Mouse (Mus musculus): ENCODE results near the gene Kirrel2. TPM values are rescaled to one million over a fixed set of nuclear protein-coding genes. Genes with fewer than 3 reads are reported as not detected.
"Not testable (repeated sequence)": the region's sequence is repeated elsewhere in the genome, so short reads cannot be mapped to it uniquely, and the experiment has no call there.

The Kirrel2 gene
- polyA plus RNA-seq, 1 experiment from 2014 or later: not detected

DNA sequence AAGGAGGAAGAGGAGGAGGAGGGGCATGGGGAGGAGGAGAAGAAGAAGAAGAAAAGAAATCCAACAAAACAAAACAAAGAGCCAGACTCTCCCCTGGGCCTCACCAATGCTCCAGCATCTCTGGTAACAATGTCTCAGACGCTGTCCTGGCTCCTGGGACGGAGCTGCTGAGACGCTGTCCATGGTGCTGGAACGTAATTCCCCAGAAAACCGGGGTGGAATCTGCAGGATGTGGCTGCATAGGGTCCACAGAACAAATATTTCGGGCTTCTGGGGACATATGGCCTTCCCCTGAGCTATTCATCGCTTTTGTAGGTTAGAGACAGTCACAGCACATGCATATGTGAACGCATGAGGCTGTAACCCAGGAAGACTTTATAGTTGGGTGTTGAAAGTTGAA lies 26.8 kb upstream of the Kirrel2 start:
- Histone ChIP-seq H3K27ac (ENCODE audit: low read depth) (no peak overlapping the region), H3K36me3 (ENCODE audit: insufficient read depth) (no peaks in the 10 kb centered on the region), H3K4me3 (ENCODE audit: low read depth, low read length) (no peak overlapping the region), H3K4me2 (no peak overlapping the region), H3K9me3 (ENCODE audit: low read depth, low read length) (no peaks in the 10 kb centered on the region), H3K27me3 (ENCODE audit: insufficient read depth, low read length) (no peaks in the 10 kb centered on the region), H3K4me1 (ENCODE audit: insufficient read depth) (no peaks in the 10 kb centered on the region), H3K9ac (no peak overlapping the region)
- ATAC-seq (ENCODE audit: insufficient read depth): no peak
- TF ChIP-seq CTCF (IDR thresholded peaks at IDR 0.05; ENCODE audit: low read depth): no peak
- DNase-seq: peak; percentile 88
- 14% methylated on average over 8 of the region's 8 CpGs for WGBS

DNA sequence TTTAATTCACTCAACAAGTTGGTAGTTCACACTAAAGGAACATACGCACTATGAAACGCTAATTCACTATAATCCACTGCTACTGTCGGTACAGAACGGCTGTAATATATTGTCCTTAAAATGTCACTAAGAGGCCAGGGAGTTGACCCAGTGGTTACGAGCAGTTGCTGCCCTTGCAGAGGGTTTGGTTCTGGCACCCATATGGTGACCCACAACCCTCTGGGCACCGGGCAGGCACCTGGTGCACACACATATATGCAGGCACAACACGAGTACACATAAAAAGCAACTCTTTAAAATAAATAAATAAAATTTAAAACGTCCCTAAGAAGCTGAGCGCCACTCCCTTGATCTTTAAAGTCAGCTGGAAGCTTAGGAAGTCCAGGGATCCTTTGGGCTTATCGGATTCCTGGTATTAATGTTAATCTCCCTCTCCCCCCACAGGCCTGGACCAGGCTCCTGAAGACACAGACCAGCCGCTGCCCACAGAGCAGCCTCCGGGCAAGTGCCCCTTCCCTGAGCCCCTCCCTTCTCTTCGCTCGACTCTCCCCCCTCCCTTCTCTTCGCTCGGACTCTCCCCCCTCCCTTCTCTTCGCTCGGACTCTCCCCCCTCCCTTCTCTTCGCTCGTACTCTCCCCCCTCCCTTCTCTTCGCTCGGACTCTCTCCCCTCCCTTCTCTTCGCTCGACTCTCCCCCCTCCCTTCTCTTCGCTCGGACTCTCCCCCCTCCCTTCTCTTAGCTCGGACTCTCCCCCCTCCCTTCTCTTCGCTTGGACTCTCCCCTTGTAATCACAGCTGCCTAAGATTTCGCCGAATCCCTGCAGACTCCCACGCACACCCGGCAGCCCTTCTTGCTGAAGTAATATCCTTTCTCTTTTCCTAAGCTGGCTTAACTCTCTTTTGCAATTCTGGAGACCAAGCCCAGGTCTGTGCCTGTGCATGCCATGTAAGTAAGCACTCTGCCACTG lies 20.2 kb upstream of the Kirrel2 start:
- Histone ChIP-seq H3K27ac (ENCODE audit: low read depth) (no peak overlapping the region), H3K27me3 (ENCODE audit: insufficient read depth, low read length) (no peaks in the 10 kb centered on the region), H3K36me3 (ENCODE audit: insufficient read depth) (no peaks in the 10 kb centered on the region), H3K9ac (no peak overlapping the region), H3K9me3 (ENCODE audit: low read depth, low read length) (no peaks in the 10 kb centered on the region), H3K4me3 (ENCODE audit: low read depth, low read length) (peak overlapping the region; percentile 24), H3K4me1 (ENCODE audit: insufficient read depth) (no peaks in the 10 kb centered on the region), H3K4me2 (peak overlapping the region; percentile 48)
- no peak for TF ChIP-seq CTCF (IDR thresholded peaks at IDR 0.05; ENCODE audit: low read depth)
- ATAC-seq (ENCODE audit: insufficient read depth): no peak
- WGBS: 6% methylated on average over 32 of the region's 32 CpGs
- peak; percentile 40 for DNase-seq

DNA sequence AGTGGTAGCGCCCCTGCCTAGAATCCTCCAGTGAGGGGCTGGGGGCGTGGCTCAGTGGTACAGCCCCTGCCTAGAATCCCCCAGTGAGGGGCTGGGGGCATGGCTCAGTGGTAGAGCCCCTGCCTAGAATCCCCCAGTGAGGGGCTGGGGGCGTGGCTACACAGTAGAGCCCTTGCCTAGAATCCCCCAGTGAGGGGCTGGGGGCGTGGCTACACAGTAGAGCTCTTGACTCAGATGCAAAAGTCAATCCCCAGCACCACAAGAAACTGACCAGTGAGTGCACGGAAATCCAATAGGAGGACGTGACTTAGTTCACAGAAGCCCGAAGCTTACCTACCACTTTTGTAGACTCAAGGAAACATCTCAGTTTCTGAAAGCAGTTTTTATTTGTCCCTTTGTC lies 18.6 kb upstream of the Kirrel2 start:
- not testable (repeated sequence) for H3K27ac ChIP-seq (ENCODE audit: low read depth); H3K9ac ChIP-seq; H3K27me3 ChIP-seq (ENCODE audit: insufficient read depth, low read length); H3K9me3 ChIP-seq (ENCODE audit: low read depth, low read length); H3K4me2 ChIP-seq; H3K4me1 ChIP-seq (ENCODE audit: insufficient read depth); ATAC-seq (ENCODE audit: insufficient read depth); H3K4me3 ChIP-seq (ENCODE audit: low read depth, low read length); DNase-seq; H3K36me3 ChIP-seq (ENCODE audit: insufficient read depth)
- WGBS: 81% methylated on average over 7 of the region's 7 CpGs

DNA sequence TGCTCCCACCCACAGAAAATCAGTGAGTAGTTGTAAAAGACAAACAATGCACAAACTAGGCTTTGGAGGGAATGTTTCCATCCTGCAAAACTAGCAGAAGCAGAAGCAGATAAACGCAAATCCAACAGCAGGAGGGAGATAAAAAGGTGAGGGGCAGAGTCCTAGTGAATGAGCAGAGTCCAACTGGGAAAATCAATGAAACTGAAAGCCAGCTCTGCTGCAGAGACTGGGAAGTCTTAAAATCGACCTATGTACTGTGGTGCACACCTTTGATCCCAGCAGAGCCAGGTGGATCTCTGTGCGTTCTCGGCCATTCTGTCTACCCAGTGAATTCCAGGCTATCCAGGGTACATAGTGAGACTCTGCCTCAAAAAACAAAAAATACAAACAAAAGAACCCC lies 17.5 kb upstream of the Kirrel2 start:
- H3K9me3 ChIP-seq (ENCODE audit: low read depth, low read length): no peaks in the 10 kb centered on the region
- ATAC-seq (ENCODE audit: insufficient read depth) (no peak), DNase-seq (no peak)
- no peaks in the 10 kb centered on the region for H3K4me1 ChIP-seq (ENCODE audit: insufficient read depth)
- no peaks in the 10 kb centered on the region for H3K36me3 ChIP-seq (ENCODE audit: insufficient read depth)
- H3K4me2 ChIP-seq: no peak overlapping the region
- 58% methylated on average over 4 of the region's 4 CpGs for WGBS
- no peak overlapping the region for H3K27ac ChIP-seq (ENCODE audit: low read depth)
- no peaks in the 10 kb centered on the region for H3K27me3 ChIP-seq (ENCODE audit: insufficient read depth, low read length)
- H3K4me3 ChIP-seq (ENCODE audit: low read depth, low read length): no peak overlapping the region
- TF ChIP-seq CTCF (IDR thresholded peaks at IDR 0.05; ENCODE audit: low read depth): no peak
- H3K9ac ChIP-seq: no peak overlapping the region

DNA sequence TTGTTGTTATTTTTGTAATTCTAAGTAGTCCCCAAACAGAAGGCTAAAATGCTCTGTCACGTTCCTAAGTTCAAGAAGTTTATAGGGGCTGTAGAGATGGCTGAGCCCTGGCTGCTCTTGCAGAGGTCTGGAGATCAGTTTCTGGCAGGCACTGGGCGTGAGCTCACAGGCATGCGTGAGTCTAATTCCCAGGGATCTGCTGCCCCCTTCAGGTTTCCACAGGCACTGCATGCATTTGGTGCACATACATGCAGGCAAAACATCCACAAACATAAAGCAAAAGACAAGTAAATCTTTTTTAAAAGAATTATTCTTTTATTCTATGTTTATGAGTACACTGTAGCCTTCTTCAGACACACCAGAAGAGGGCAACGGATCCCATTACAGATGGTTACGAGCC lies 14.9 kb upstream of the Kirrel2 start:
- Histone ChIP-seq H3K27ac (ENCODE audit: low read depth) (no peak overlapping the region), H3K9ac (no peak overlapping the region), H3K36me3 (ENCODE audit: insufficient read depth) (no peaks in the 10 kb centered on the region), H3K9me3 (ENCODE audit: low read depth, low read length) (no peaks in the 10 kb centered on the region), H3K4me1 (ENCODE audit: insufficient read depth) (no peaks in the 10 kb centered on the region), H3K27me3 (ENCODE audit: insufficient read depth, low read length) (peaks cover 7% of the 10 kb centered on the region), H3K4me2 (no peak overlapping the region), H3K4me3 (ENCODE audit: low read depth, low read length) (no peak overlapping the region)
- DNase-seq (peak; percentile 67), ATAC-seq (ENCODE audit: insufficient read depth) (no peak)
- WGBS: 46% methylated on average over 5 of the region's 5 CpGs
- peak; percentile 75 for TF ChIP-seq CTCF (IDR thresholded peaks at IDR 0.05; ENCODE audit: low read depth)

DNA sequence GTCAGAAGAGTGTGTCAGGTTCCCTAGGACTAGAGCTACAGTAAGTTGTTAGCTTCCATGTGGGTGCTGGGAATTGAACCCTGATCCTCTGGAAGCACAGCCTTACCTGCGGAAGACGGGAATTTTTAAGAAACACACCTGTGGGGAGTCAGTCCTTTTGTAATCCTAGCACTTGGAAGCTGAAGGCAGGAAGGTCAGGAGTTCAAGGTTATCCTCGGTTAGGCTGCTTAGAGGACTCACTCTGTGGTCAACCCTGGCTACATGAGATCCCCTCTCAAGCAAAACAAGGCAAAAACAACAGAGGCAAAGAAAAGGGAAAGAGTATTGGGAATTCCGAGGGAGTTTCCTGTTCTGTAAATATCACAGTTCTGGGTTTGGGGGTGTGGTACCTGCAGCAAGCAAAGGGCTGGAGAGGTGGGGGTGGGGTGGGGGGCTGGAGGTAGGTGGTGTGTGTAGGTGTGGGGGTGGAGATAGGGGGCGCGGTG lies 7.4 kb upstream of the Kirrel2 start:
- H3K4me3 ChIP-seq (ENCODE audit: low read depth, low read length): no peak overlapping the region
- no peak overlapping the region for H3K9ac ChIP-seq
- no peak for ATAC-seq (ENCODE audit: insufficient read depth)
- WGBS: 13% methylated on average over 6 of the region's 6 CpGs
- H3K36me3 ChIP-seq (ENCODE audit: insufficient read depth): no peaks in the 10 kb centered on the region
- DNase-seq: no peak
- H3K9me3 ChIP-seq (ENCODE audit: low read depth, low read length): no peaks in the 10 kb centered on the region
- H3K27me3 ChIP-seq (ENCODE audit: insufficient read depth, low read length): peaks cover 76% of the 10 kb centered on the region
- TF ChIP-seq CTCF (IDR thresholded peaks at IDR 0.05; ENCODE audit: low read depth): no peak
- H3K4me1 ChIP-seq (ENCODE audit: insufficient read depth): no peaks in the 10 kb centered on the region
- no peak overlapping the region for H3K27ac ChIP-seq (ENCODE audit: low read depth)
- H3K4me2 ChIP-seq: no peak overlapping the region

DNA sequence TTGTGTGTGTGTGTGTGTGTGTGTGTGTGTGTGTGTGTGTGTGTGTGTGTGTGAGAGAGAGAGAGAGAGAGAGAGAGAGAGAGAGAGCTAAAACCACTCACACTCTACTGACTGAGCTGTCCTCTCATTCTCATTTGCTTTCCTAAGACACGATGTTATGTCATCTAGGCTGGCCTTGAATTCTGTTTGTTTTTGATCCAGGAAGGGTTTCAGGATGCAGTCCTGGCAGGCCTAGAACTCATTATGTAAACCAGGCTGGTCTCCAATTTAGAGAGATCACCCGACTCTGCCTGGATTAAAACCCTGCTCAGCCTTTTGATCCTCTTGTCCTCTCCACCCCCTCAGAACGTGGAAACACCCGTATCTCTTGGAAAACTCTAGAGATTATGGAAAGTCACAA lies 6.5 kb upstream of the Kirrel2 start:
- DNase-seq: no peak
- Histone ChIP-seq H3K4me3 (ENCODE audit: low read depth, low read length) (no peak overlapping the region), H3K4me2 (no peak overlapping the region), H3K36me3 (ENCODE audit: insufficient read depth) (no peaks in the 10 kb centered on the region), H3K9me3 (ENCODE audit: low read depth, low read length) (no peaks in the 10 kb centered on the region), H3K27ac (ENCODE audit: low read depth) (no peak overlapping the region), H3K4me1 (ENCODE audit: insufficient read depth) (no peaks in the 10 kb centered on the region), H3K27me3 (ENCODE audit: insufficient read depth, low read length) (peaks cover 84% of the 10 kb centered on the region), H3K9ac (no peak overlapping the region)
- 22% methylated on average over 4 of the region's 4 CpGs for WGBS
- TF ChIP-seq CTCF (IDR thresholded peaks at IDR 0.05; ENCODE audit: low read depth): no peak
- no peak for ATAC-seq (ENCODE audit: insufficient read depth)
